Mouse (Mus musculus): ENCODE measurements around the gene Cd2ap. TPM values are rescaled to one million over a fixed set of nuclear protein-coding genes. Genes with fewer than 3 reads are reported as not detected.

Cd2ap gene
- polyA plus RNA-seq, 1 experiment: 26.8 TPM

DNA sequence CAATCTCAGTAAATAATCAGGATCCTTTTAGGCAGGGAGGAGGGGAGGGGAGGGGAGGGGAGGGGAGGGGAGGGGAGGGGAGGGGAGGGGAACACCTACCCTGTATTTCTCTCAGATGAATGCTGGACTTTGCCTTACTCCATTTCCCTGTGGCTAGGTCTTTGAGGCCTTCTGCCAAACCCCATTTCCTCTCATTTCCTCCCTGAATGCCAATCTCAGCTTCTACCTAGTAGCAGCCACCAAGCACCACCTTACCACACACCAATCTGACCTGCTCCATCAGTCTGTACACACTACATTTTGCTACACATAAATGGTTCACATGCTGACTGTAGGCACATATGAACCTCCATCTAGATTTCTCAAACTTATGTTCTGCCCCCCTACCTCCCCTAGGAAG is 6.0 kb downstream of the Cd2ap start:
- DNase-seq (ENCODE audit: extremely low spot score in 1 of 2, low spot score in 1 of 2): no peak

DNA sequence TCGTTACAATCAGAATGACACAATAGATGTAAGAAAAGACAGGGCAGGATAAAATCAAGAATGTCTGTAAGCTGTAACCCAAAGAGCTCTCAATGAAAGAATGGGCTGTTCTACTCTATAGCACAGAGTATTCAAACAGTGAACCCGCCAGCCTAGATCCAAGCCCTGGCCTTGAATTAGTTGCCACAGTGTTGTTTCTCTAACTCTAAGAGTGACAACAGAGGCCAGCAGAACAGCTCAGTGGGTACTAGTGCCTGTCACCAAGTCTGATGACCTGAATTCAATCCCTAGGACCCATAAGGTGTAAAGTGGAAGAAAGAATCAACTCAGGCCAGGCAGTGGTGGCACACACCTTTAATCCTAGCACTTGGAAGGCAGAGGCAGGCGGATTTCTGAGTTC is 13.3 kb downstream of the Cd2ap start:
- no peak for DNase-seq (ENCODE audit: extremely low spot score in 1 of 2, low spot score in 1 of 2)

DNA sequence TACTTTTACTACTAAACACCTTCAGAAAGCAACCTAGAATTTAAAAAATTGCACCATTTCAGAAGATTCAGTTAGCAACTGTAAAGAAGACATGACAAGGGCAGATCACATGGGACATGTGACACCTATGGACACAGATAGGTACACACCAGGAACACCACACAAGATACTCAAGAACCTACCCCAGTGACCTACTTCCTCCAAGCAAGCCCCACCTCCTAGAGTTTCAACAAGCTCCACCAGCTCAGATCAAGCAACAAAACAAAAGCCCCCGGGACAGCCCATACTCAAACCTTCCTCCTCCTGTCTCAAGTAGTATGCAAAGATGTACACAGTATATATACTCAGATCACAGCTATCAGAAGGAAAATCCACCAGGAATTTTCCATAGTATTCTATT is 16.1 kb downstream of the Cd2ap start:
- no peak for DNase-seq (ENCODE audit: extremely low spot score in 1 of 2, low spot score in 1 of 2)

DNA sequence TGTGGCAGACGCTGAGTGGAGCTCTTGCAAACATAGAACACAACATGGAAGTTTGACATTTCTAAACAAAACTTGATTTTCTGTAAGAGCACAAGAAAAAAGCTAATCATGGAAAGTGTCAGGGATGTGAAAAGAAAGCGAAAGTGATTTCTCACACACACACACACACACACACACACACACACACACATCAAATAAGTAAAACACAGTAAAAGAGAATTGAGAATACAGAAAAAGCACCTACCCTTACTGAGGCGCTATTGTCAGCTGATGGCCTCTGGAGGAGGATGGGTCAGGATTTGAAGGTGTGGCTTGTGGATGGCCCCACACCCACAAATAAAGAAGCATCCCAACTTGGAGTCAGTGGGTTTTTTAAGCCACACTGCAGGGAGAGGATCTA is 19.0 kb downstream of the Cd2ap start:
- DNase-seq (ENCODE audit: extremely low spot score in 1 of 2, low spot score in 1 of 2): no peak

DNA sequence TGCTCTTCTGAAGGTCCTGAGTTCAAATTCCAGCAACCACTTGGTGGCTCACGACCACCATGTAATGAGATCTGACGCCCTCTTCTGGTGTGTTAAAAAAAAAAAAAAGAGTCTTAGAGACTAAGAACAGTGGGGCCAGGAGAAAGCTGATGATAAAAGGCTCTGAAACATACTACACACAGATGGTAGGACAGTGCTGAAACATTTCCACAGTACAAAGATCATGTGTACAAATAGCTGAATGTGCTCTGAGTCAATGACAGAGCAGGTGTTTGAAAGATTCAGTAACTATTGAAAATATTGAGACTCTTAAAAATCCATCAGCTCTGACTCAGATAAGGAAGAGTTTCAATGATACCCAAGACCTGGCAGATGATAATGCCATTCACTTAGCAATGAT is 29.4 kb downstream of the Cd2ap start:
- DNase-seq (ENCODE audit: extremely low spot score in 1 of 2, low spot score in 1 of 2): no peak

DNA sequence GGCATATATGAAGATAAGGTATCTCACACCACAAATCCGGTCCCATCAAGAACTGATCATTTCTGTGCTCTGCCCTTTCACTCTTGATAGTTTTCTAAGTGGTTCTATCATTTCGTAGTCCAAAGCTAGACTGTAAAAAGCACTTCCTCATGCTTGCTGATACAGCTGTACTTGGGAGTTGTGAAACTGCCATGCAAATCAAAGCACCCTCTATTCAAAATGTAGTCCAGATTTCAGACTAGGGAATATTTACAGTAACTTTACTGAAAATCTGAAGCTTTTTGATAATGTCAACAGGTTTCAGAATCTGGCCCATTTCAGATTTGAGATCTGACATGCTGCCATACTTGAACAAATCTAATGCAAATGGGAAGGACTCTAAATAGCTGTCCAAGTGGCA is 39.3 kb downstream of the Cd2ap start:
- no peak for DNase-seq (ENCODE audit: extremely low spot score in 1 of 2, low spot score in 1 of 2)

DNA sequence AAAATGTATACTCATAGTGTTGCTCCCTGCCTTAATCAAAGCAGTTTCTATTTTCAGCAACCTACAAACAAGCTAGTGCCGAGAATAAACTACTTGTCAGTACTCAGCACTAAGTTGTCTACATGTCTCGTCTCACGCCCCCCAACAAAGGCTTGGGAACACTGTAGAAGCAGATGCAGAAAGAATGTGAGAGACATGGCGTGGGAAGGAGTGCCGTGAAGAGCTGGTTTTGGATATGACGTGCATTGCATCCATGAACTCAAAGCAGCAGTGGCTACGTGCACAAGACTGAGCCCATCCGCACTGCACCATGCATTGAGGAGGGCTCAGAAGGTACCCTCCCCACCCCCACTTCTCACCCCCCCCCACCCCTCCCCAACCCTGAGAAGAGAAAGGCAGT is 53.7 kb downstream of the Cd2ap start:
- peak; percentile 57 to 59 for DNase-seq (ENCODE audit: extremely low spot score in 1 of 2, low spot score in 1 of 2)

DNA sequence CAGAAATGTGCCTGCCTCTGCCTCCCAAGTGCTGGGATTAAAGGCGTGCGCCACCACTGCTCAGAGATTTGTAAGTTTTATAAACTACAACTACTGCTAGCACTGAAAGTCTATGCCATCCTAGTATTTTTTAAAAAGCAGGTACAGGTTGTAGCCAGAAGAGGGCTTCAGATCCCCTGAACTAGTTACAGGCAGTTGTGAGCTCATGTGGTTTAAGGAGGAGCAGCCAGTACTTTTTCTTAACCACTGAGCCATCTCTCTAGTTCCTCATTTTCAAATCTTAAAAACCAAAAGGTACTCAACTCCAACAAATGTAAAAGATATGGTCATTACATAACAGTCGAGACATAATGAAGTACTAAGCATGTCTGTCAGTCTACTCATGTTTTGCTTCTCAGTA is 61.1 kb downstream of the Cd2ap start:
- no peak for DNase-seq (ENCODE audit: extremely low spot score in 1 of 2, low spot score in 1 of 2)

DNA sequence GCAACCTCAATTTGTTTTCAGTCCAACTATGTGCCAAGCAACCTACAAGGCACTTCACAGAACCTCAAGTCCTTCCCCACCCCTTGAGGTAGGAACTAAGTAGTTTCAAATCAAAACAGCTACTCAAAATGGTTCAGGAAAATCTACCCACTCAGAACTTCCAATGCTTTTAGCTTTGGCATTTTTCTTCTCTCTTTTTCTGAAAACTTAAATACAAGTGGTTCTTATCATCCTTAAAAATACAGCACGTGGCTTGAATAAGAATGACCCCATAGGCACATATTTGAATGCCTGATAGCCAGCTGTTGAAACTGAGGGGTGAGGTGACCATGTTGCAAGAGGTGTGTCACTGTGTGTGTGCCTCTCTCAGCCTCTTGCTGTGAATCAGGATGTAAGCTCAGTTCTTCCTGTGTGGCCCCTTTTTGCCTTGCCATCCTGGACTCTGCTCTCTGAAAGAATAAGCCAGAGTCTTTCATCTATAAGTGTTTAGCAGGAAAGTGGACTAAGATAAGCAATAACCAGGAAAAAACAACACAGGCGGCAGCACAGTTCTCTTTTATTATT is 84.0 kb downstream of the Cd2ap start:
- DNase-seq (ENCODE audit: extremely low spot score in 1 of 2, low spot score in 1 of 2): no peak

DNA sequence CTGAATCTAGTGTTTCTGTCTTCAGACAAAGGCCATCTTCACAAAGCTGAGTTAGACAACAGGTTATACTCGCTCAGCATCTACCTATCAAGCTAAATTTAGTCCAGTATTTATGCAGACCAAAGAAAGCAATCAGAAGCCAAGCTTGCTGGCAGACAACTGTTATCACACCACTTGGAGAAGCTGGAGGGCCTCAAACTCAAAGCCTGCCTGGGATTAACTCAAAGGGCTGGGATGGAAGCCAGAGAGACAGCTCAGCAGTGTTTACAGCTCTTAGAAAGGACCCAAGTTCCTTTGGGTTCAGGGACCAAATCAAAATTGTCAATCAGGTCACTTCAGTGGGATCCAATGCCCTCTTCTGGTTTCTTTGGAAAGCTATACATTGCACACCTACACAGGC is 85.7 kb downstream of the Cd2ap start:
- no peak for DNase-seq (ENCODE audit: extremely low spot score in 1 of 2, low spot score in 1 of 2)

DNA sequence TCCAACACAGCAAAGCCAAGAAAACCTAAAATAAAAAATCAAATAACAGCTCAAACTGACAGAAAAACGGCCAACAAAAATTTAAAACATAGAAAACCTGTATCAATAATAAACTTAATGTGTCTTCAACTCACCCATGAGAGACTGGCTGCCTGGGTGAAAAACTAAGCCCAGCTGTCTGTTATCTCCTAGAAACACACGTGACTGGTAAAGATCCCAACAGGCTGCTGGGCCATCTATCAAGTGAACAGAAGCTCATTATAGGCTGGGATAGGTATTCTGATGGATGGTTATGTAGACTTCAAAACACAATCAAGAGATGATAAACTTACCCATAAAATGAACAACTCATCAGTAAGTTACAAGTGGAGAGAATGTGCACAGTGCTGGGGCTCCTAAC is 86.7 kb downstream of the Cd2ap start:
- DNase-seq (ENCODE audit: extremely low spot score in 1 of 2, low spot score in 1 of 2): no peak

DNA sequence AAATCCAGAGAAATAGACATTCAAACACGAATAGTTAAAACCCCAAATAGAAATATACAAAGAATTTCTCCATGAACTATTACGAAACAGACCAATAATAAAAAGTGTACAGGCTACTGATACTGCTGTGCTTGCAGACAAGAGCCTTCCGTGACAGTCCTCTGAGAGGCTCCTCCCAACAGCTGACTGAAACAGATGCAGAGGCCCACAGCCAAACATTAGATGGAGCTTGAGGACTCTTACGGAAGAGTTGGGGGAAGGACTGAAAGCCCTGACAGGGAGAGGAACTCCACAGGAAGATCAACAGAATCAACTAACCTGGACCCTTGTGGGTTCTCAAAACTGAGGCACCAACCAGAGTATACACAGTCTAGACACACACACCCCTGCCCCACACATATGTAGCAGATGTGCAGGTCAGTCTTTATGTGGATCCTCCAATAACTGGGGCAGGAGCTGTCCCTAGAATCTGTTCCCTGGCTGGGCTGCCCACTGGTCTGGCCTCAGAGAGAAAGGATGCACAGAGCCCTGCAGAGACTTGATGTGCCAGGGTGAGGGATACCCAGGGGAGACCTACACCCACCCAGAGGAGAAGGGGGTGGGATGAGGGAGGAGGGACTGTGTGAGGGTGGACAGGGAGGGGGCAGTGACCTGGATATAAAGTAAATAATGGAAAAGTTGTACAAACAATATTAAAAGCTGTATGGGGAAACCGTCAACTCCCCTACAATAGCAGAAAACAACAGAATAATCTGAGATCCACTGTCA is 87.6 kb downstream of the Cd2ap start:
- no peak for DNase-seq (ENCODE audit: extremely low spot score in 1 of 2, low spot score in 1 of 2)

DNA sequence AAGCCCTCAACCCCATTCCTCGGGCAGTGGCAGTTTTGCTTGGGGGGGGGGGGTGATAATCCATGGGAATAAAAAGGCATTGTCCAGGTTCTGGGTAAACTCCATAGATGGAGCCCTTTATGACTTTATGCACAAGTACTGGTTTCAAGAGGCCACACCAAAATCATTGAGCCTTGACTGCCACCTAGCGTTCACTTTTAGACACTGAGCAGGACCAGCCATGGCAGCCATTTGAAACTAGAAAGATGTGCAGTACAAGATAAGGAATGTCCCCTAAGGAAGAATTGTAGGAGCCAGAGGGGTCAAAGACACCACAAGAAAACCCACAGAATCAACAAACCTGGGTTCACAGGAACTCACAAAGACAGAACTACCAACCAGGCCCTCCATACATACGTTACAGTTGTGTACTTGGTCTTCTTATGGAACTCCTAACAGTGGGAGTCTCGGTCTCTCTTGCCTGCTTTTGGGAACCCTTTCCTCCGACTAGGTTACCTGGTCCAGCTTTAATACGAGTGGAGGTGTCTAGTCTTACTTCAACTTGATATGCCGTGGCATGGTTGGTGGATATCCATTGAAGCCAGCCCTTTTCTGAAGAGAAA is 94.2 kb downstream of the Cd2ap start:
- DNase-seq (ENCODE audit: extremely low spot score in 1 of 2, low spot score in 1 of 2): peak; percentile 61 to 94

DNA sequence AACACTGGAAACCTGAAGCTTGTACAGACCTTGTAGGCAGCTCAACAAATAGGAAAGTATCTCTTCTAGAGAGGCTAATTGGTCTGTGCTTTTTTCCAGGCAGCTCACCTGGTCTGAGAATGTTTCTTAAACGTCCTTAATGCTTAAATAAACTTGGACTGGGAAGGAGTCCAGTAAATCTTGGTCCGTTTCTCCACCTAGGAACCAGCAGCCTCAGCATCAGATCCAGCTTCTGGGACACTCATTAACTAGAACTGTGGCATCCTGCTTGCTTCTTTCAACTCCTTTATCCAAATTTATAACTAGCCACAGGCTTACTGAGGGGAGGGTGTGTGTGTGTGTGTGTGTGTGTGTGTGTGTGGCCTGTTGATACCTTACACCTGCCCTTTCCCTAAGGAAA is 122.7 kb downstream of the Cd2ap start:
- no peak for DNase-seq (ENCODE audit: extremely low spot score in 1 of 2, low spot score in 1 of 2)

DNA sequence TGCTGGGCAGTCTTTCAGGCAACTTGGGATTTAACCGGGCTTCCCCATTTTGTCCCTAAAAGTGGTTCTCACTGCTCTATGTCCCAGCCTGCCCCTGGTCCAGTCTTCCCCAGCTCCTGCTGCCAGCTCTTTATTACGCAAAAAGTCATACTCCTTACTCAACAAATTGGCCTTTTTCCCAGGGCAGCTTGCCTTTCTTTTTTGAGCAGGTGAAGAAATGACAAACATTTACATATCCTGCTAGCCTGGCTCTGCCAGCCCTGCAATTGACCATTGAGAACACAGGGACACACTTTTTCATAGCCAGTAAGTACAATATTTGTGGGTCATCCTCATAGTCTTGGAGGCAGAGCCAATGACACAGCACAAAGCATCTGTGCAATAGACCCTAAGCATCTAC is 124.3 kb downstream of the Cd2ap start:
- no peak for DNase-seq (ENCODE audit: extremely low spot score in 1 of 2, low spot score in 1 of 2)

DNA sequence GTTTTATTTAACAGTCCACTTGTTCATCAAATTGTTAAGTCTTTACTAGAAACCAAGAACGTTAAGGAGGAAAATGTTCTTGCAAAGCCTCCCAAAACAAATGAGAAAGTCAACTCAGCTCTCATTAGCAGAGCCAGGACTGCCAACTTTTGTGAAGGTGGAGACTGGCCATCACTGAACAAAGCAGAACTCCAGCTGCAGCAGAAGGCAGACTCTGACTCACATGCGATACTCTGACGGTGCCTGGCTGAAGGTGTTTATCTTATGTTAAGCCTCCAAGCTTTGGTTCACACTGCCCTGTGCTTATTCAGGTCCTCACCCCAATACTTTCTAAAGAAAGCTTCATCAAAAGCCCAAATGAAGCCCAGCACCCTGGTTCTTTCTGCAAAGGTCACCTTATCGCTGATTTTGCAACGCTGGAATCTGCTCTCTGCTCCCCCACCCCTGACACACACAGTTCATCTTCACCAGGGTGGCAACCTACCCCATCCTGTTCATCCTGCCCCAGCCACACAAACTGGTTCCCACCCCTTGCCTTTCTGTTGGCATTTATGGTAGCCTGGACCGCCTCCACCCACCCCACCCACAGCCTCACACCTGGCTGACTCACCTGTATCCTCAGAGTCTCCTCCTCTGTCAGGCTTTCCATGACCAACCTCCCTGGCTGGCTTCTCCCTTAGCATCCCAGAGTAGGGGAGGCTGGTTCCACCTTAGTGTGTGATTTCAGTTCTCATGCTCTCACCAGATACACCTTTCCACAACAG is 130.6 kb downstream of the Cd2ap start:
- DNase-seq (ENCODE audit: extremely low spot score in 1 of 2, low spot score in 1 of 2): no peak

Other genes starting within 250 kb of the Cd2ap start
- 5.6 and 6.3 TPM in 2 replicates for gene Adgrf4, start 184.4 kb downstream of the Cd2ap start, polyA plus RNA-seq (2012; rRNA removed)
- gene Adgrf2, start 134.5 kb downstream of the Cd2ap start, polyA plus RNA-seq (2012; rRNA removed): 1.8 and 1.9 TPM in 2 replicates
- gene Tnfrsf21, start 139.9 kb upstream of the Cd2ap start, polyA plus RNA-seq (2012; rRNA removed): 48.3 and 48.4 TPM in 2 replicates